Mouse (Mus musculus): ENCODE data around the gene Trabd. TPM values are rescaled to one million over a fixed set of nuclear protein-coding genes. Genes with fewer than 3 reads are reported as not detected.
A peak's percentile ranks its signal among the peaks of the same experiment; 100 is the strongest.

Gene Trabd
- 49.1 and 50.9 TPM in 2 replicates for polyA plus RNA-seq (2016; fragmentation: Nextera tagmentation; extraction: Ambion mirVana)

DNA sequence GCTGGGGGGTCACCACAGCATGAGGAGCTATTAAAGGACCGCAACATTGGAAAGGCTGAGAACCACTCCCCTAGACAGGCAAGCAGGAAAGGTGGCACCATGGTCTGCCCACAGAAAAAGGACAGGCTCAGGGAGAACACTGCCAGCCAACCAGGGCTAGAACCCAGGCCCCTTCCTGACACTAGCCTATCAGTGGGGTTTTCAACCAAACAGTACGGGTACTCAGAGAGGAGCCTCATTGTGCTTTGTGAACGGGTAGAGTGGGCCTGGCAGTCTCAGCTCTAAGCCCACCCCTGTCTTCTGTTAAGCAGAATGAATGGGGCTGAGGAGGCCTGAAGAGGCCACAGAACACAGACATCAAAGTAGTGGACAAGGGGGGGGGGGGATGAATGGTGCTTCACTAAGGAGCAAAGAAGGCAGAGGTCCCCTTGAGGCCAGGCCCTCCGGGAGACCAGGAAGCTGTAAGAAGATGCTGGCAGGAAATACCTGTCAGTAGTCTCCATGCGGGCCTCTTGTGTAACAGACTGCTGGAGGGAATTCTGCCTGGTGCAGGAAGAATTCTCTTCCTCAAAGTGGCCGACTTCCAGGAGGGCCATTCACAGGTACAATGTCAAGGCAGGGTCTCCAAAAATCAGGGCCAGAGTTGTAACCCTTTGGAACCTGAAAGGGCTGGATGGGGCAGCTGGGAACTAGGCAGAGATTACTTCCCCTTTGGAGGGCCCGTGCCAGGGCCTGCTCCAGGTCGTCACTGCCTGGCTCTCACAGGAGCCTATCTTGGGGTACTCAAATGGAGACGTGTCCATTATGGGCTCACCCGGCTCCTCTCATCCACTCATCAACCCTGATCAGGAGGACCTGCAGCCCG is at the start of gene Trabd:
Trabd (plus strand) TSS at position 512 of the 865 bp plus-strand sequence.
- peaks cover 33% of the 10 kb centered on the region for H3K4me1 ChIP-seq
- 15% methylated on average over 11 of the region's 11 CpGs for WGBS
- peak; percentile 10; the same call in 1 of the 2 replicates for ATAC-seq (ENCODE audit: insufficient number of reproducible peaks, insufficient read depth, low FRiP score, low TSS enrichment)

DNA sequence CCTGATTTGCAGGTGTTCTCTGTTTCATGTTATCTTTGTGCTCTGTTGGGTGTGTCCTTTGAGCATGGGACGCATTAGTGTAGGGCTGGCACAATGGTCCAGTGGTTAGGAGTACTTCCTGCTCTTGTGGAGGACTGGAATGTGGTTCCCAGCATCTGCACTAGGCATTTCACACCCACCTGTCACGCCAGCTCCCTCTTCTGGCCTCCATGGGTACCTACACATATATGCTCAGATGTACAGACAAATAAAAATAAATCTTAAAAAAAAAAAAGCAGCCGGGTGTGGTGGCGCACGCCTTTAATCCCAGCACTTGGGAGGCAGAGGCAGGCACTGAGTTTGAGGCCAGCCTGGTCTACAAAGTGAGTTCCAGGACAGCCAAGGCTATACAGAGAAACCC is 30.5 kb upstream of the Trabd start:
- H3K9me3 ChIP-seq: no peaks in the 10 kb centered on the region
- no peaks in the 10 kb centered on the region for H3K4me1 ChIP-seq
- H3K36me3 ChIP-seq: no peaks in the 10 kb centered on the region
- H3K9ac ChIP-seq: no peak overlapping the region
- no peak overlapping the region for H3K27ac ChIP-seq
- no peak overlapping the region for H3K4me2 ChIP-seq (replicated peaks)
- no peaks in the 10 kb centered on the region for H3K27me3 ChIP-seq
- no peak overlapping the region for H3K4me3 ChIP-seq
- 72% methylated on average over 5 of the region's 5 CpGs for WGBS
- no peak for ATAC-seq (ENCODE audit: insufficient number of reproducible peaks, insufficient read depth, low FRiP score, low TSS enrichment)

More for the DNA sequence above, at the start of gene Trabd:
- H3K27me3 ChIP-seq: peaks cover 9% of the 10 kb centered on the region
- H3K27ac ChIP-seq: peak within 1 kb of the TSS; percentile 84
- peak within 1 kb of the TSS; percentile 94 for H3K9ac ChIP-seq
- H3K4me2 ChIP-seq (replicated peaks): peak within 1 kb of the TSS; percentile 92
- H3K36me3 ChIP-seq: no peaks in the 10 kb centered on the region
- peak within 1 kb of the TSS; percentile 89 for H3K4me3 ChIP-seq
- H3K9me3 ChIP-seq: no peaks in the 10 kb centered on the region

DNA sequence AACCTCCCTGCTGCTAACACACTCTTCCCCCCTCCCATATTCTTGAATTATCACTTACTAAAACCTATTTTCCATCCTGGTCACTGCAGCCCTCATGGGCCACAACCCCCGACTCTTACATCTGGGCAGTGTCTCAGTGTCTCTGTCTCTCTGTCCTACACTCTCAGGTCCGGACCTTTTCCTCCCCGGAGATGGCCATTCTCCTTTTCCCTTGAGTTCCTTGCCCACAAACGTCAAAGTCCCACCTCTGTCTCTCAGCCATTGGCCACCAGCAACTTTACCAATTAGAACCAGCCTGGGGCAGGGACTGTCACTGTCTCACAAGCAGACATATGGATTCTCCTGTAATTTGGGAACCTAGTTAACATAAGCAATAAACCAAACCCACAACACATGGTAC is 28.6 kb upstream of the Trabd start:
- Histone ChIP-seq H3K4me2 (replicated peaks) (no peak overlapping the region), H3K27ac (no peak overlapping the region), H3K9me3 (no peaks in the 10 kb centered on the region), H3K36me3 (no peaks in the 10 kb centered on the region), H3K4me3 (no peak overlapping the region), H3K9ac (no peak overlapping the region), H3K27me3 (no peaks in the 10 kb centered on the region), H3K4me1 (no peaks in the 10 kb centered on the region)
- ATAC-seq (ENCODE audit: insufficient number of reproducible peaks, insufficient read depth, low FRiP score, low TSS enrichment): no peak
- 62% methylated on average over 4 of the region's 4 CpGs for WGBS

DNA sequence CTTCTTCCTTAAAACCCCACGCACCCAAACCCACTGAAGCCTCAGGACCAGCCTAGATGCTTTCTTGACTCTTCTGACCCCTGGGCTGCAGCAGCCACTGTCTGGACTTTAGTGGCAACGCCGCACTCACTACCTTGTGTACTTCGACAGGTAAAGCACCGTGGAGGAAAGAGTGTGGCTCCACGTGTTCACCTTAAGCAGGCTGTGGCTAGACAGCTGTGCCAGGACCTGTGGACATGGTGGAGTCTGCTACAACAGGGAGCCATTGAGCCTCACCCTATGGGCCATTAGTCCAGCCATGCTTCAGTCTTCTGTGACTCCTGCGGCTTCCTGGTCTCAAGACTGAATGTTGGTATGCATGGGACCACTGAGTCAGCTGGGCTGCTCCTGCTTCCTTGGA is 20.3 kb upstream of the Trabd start:
- H3K27ac ChIP-seq: no peak overlapping the region
- H3K4me3 ChIP-seq: no peak overlapping the region
- H3K9ac ChIP-seq: no peak overlapping the region
- no peaks in the 10 kb centered on the region for H3K4me1 ChIP-seq
- H3K36me3 ChIP-seq: no peaks in the 10 kb centered on the region
- H3K9me3 ChIP-seq: no peaks in the 10 kb centered on the region
- 89% methylated on average over 7 of the region's 7 CpGs for WGBS
- ATAC-seq (ENCODE audit: insufficient number of reproducible peaks, insufficient read depth, low FRiP score, low TSS enrichment): no peak
- no peak overlapping the region for H3K4me2 ChIP-seq (replicated peaks)
- H3K27me3 ChIP-seq: peaks cover 20% of the 10 kb centered on the region

DNA sequence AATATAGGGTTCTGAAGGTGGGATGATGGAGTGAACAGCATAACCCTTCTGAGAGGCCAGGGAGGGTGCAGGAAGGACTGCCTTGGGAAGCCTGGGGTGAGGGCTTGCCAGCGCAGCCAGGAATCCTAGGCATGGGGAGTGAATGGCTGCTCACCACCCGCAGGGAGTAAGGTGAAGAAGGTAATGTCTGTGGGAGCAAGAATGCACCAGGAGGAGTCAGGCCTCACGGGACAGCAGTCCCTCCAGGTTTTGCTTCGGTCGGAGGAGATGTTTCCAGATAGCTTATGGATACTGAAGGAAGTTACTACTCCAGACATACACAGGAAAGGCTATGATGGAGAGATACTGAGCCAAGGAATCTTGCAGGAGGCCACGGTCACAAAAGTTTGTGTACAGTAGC is 16.2 kb upstream of the Trabd start:
- WGBS: 26% methylated on average over 6 of the region's 6 CpGs
- ATAC-seq (ENCODE audit: insufficient number of reproducible peaks, insufficient read depth, low FRiP score, low TSS enrichment): no peak
- peak overlapping the region; percentile 94 for H3K4me2 ChIP-seq (replicated peaks)
- H3K4me3 ChIP-seq: peak overlapping the region; percentile 72
- no peak overlapping the region for H3K9ac ChIP-seq
- no peak overlapping the region for H3K27ac ChIP-seq
- peaks cover 49% of the 10 kb centered on the region for H3K27me3 ChIP-seq
- no peaks in the 10 kb centered on the region for H3K9me3 ChIP-seq
- H3K4me1 ChIP-seq: no peaks in the 10 kb centered on the region
- no peaks in the 10 kb centered on the region for H3K36me3 ChIP-seq

DNA sequence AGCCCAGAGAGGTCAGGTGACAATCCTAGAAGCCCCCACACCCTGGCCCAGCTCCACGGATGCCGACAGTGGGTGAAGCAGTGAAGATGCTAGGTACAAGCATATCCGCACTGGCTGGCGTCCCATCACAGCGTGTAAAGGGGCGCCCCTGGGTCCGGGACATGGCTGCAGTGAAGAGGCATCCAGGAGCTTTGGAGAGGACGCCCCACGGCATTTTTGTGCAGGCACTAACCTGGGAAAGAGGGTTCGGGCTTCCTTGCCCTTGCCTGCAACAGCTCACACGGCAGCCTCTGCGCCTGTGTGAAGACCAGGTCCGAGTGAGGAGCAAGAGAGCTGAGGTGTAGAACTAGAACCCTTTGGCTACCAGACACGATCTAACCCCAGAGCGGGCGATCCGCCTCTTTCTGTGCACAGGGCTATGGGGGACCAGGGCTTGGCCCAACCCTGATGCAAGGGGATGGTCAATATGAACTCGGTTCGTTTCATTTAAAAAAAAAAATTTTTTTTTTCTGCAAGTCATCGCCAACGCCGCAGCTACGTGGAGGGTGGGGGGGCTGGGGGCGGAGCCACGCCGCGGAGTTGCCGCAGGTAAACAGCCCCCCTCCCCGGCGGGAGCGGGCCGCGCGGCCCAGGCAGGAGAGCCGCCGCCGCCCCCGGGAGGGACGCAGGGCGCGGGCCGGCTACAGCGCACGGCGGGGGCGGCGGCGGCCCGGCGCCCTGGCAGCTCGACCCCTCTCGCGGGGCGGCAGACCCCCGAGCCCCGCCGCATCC is 15.6 kb upstream of the Trabd start, which contains the start of gene Panx2:
Panx2 (plus strand) TSS at position 574 of the 771 bp plus-strand sequence.
- H3K4me3 ChIP-seq: peak within 1 kb of the TSS; percentile 72
- no peak within 1 kb of the TSS for H3K27ac ChIP-seq
- no peaks in the 10 kb centered on the region for H3K4me1 ChIP-seq
- H3K9ac ChIP-seq: peak within 1 kb of the TSS; percentile 73
- peaks cover 51% of the 10 kb centered on the region for H3K27me3 ChIP-seq
- ATAC-seq (ENCODE audit: insufficient number of reproducible peaks, insufficient read depth, low FRiP score, low TSS enrichment): no peak
- no peaks in the 10 kb centered on the region for H3K36me3 ChIP-seq
- no peaks in the 10 kb centered on the region for H3K9me3 ChIP-seq
- H3K4me2 ChIP-seq (replicated peaks): peak within 1 kb of the TSS; percentile 94
- 1% methylated on average over 34 of the region's 57 CpGs for WGBS

DNA sequence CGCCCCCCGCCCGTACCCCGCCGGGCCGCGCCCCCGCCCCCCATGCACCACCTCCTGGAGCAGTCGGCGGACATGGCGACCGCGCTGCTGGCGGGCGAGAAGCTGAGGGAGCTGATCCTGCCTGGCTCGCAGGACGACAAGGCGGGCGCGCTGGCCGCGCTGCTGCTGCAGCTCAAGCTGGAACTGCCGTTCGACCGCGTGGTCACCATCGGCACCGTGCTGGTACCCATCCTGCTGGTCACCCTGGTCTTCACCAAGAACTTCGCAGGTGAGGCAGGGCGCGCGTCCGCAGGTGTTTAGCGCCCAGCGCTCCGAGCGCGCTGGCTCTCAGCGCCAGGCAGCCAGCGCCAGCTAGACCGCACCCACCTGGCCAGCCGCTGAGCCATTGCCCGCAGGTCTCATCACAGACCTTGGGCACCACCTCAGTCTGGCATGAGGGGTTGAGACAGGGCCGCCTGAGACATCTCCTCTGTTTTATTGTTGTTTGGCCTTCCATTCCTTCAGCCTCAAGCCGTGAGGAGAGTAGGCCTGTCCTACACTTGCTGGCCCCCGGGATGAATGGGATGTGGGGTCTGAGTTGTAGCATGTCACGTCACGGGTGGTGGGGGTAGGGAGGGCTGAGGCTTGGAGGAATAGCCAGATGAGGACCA is 14.8 kb upstream of the Trabd start:
- peaks cover 52% of the 10 kb centered on the region for H3K27me3 ChIP-seq
- ATAC-seq (ENCODE audit: insufficient number of reproducible peaks, insufficient read depth, low FRiP score, low TSS enrichment): no peak; the same call in 1 of the 2 replicates

DNA sequence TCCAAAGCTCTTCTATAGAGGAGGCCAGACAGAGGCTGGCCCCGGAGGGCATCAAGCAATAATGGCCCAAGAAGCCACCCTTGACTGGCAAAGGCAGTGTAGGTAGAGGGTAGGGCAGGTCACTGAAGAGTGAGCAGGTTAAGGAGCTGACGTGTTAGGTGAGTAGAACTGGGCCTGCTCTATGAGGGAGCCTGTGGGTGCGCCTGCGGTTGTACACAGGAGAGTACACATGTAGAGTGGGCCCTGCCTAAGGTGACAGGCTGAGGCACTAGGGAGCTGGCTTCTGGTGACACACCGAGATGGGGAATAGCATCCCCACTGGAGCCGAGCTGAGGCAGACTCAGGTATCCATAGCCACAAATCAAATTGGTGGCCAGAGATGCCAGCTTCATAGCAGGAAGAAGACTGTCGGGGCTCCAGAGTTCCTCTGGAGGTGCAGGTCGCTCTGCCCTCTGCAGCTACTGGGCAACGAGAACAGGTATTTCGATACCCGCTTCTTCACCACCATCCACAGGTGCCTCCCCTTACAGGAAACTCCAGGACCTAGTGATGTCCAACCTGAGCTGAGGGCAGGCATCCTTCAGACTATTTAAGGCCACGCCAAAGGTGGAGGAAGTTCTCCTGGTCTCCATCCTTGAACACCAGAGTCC is 14.0 kb upstream of the Trabd start:
- Histone ChIP-seq H3K36me3 (no peaks in the 10 kb centered on the region), H3K9me3 (no peaks in the 10 kb centered on the region), H3K27ac (no peak overlapping the region), H3K4me3 (0 out of 2 replicates have a peak overlapping the region, but pooled peaks have one; percentile 72), H3K4me2 (replicated peaks) (no peak overlapping the region), H3K4me1 (no peaks in the 10 kb centered on the region), H3K9ac (no peak overlapping the region), H3K27me3 (peaks cover 58% of the 10 kb centered on the region)
- ATAC-seq (ENCODE audit: insufficient number of reproducible peaks, insufficient read depth, low FRiP score, low TSS enrichment): no peak
- WGBS: 85% methylated on average over 12 of the region's 12 CpGs

More for the DNA sequence above, 14.8 kb upstream of the Trabd start:
- Histone ChIP-seq H3K9ac (peak overlapping the region; percentile 73), H3K4me1 (no peaks in the 10 kb centered on the region), H3K36me3 (no peaks in the 10 kb centered on the region), H3K4me2 (replicated peaks) (peak overlapping the region; percentile 94), H3K9me3 (no peaks in the 10 kb centered on the region), H3K27ac (no peak overlapping the region), H3K4me3 (peak overlapping the region; percentile 72)
- WGBS: 2% methylated on average over 45 of the region's 48 CpGs

DNA sequence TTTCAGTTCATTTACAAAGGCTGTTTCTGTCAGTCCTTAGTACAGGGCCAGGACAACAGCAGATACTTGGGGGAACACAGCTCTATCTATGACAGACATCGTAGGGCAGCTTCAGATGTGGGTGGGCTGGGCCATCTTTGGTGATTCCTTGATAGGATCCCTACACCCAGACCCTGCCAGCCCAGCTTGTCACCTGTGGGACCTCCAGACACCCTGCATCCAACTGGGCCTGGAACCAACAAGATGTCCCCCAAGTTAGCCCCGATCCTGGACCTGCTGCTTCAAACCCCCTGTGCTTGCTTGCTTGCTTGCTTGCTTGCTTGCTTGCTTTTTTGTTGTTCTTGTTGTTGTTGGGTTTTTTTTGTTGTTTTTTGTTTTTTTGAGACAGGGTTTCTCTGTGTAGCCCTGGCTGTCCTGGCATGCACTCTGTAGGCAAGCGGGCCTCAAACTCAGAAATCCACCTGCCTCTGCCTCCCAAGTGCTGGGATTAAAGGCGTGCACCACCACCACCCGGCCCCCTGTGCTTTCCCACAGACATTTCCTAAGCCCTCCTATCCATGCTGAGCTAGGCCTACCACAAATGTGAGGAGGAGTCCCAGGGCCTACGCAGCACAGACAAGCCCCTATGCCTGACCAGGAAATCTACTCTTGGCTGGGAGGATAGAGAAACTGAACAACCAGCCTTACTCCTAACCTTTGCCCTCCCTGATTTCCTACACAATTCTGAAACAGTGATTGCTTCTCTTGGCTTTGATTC is 13.0 kb upstream of the Trabd start:
- Histone ChIP-seq H3K9ac (no peak overlapping the region), H3K27ac (no peak overlapping the region), H3K9me3 (no peaks in the 10 kb centered on the region), H3K4me1 (no peaks in the 10 kb centered on the region), H3K4me2 (replicated peaks) (no peak overlapping the region), H3K27me3 (peaks cover 68% of the 10 kb centered on the region), H3K4me3 (no peak overlapping the region), H3K36me3 (no peaks in the 10 kb centered on the region)
- no peak for ATAC-seq (ENCODE audit: insufficient number of reproducible peaks, insufficient read depth, low FRiP score, low TSS enrichment)
- 84% methylated on average over 6 of the region's 6 CpGs for WGBS

DNA sequence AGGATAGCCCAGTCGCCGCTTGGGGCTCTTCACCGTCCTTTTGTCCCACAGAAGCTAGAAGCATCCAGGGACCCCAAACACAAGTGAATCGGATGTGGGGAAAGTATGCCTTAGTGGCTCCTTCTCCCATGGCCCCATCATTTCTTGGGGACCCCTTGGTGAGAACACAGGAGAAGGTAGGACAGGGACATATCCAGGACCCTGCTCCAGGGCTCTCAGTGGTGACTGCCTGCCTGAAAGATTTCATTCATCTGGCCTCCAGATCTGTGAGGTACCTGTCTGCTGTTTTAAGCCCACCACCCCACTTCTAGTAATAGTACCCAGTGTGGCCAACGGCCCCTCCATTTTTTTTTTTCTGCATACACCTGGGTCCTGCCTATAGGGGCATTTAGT is 12.4 kb upstream of the Trabd start:
- Histone ChIP-seq H3K4me1 (peaks cover 2% of the 10 kb centered on the region; the same call in 1 of the 2 replicates), H3K27ac (no peak overlapping the region), H3K9ac (no peak overlapping the region), H3K9me3 (no peaks in the 10 kb centered on the region), H3K36me3 (no peaks in the 10 kb centered on the region), H3K27me3 (peaks cover 71% of the 10 kb centered on the region), H3K4me2 (replicated peaks) (no peak overlapping the region), H3K4me3 (no peak overlapping the region)
- ATAC-seq (ENCODE audit: insufficient number of reproducible peaks, insufficient read depth, low FRiP score, low TSS enrichment): no peak
- WGBS: 81% methylated on average over 5 of the region's 5 CpGs

All from embryonic facial prominence, embryonic 12.5 days (tissue).